Mouse (Mus musculus) intestine, embryonic 16.5 days (tissue): ENCODE results near the gene Kctd3. TPM values are rescaled to one million over a fixed set of nuclear protein-coding genes. Genes with fewer than 3 reads are reported as not detected.
A peak's percentile ranks its signal among the peaks of the same experiment; 100 is the strongest.

Experiments
- ATAC-seq: fragments of 200-750 bp; cut with Nextera tagmentation; 2 replicates; pipeline ENCODE4 v1.8.0; 2017; ENCODE audit warnings: moderate TSS enrichment, moderate library complexity
- H3K27ac ChIP-seq: fragments of 300-500 bp; sonication (generic); 2 replicates; pipeline ENCODE4 v1.5.1; 2014; ENCODE audit warnings: mild to moderate bottlenecking, low read length
- H3K27me3 ChIP-seq: fragments of 300-500 bp; sonication (generic); replicated peaks from 2 replicates; pipeline ENCODE4 v1.6.1; 2014; ENCODE audit warnings: low read length, control low read depth, mixed read lengths; ENCODE audit not compliant: control insufficient read depth, insufficient read depth
- H3K36me3 ChIP-seq: fragments of 300-500 bp; sonication (generic); 2 replicates; pipeline ENCODE4 v1.6.1; 2014; ENCODE audit warnings: low read length, control low read depth; ENCODE audit not compliant: control insufficient read depth, insufficient read depth
- H3K4me1 ChIP-seq: fragments of 300-500 bp; sonication (generic); 2 replicates; pipeline ENCODE4 v1.6.1; 2014; ENCODE audit warnings: low read length, control low read depth, mixed read lengths; ENCODE audit not compliant: control insufficient read depth, insufficient read depth
- H3K4me2 ChIP-seq: fragments of 300-500 bp; sonication (generic); 2 replicates; pipeline ENCODE4 v1.6.1; 2014; ENCODE audit warnings: low read depth, low read length, control low read depth
- H3K4me3 ChIP-seq: fragments of 300-500 bp; sonication (generic); 2 replicates; pipeline ENCODE4 v1.5.1; 2014; ENCODE audit warnings: mild to moderate bottlenecking, low read length
- H3K9ac ChIP-seq: fragments of 300-500 bp; sonication (generic); 2 replicates; pipeline ENCODE4 v1.6.1; 2014; ENCODE audit warnings: low read depth, low read length
- H3K9me3 ChIP-seq: fragments of 300-500 bp; sonication (generic); 2 replicates; pipeline ENCODE4 v1.6.1; 2016; ENCODE audit warnings: low read length, control low read depth; ENCODE audit not compliant: control insufficient read depth
- WGBS: fragments of 180-500 bp; shearing (Covaris S2); extraction: QIAGEN DNeasy Blood & Tissue Kit; methylation state at CpG from one replicate; pipeline ENCODE4 v1.1.7; 2014; 5-methylcytosine and 5-hydroxymethylcytosine counted together
- polyA plus RNA-seq: library from polyadenylated mRNA; unstranded; fragments of >200 nt; fragmentation: Nextera tagmentation; extraction: Ambion mirVana; gene quantifications from 2 replicates; pipeline ENCODE4 v1.2.1, GENCODE M21; 2015

The Kctd3 gene
- polyA plus RNA-seq, result 17.9 and 18.3 TPM in 2 replicates

DNA sequence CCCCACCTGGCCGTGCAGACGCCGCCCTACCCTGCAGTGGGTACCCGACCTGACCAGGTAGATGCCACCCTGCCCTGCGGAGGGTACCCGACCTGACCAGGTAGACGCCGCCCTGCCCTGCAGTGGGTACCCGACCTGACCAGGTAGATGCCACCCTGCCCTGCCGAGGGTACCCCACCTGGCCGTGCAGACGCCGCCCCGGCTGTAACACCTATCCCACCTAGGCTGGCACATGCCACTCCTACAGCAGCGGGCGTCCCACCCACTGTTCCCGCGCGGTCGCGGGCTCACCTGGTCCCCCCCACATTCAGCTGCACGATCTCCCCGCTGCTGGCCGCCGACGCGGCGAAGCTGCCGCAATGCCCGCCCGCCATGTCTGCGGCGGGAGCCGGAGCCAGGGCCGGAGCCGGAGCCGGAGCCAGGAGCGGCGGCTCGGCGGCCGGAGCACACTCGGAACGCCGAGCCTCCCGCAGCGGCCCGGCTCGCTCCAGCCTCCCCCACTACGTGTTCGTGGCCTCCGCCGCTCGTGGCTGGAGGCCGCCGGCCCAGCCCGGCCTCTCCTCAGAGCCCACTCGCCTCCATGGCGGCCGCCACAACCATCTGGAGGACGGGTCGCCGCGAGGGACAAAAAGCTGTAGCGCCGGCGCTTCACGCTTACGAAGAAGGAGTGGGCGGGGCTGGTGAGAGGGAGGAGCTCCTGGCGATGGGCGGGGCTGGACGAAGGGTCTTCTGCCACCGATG lies at the start of gene Kctd3:
Kctd3 (minus strand) TSS at position 603 of the 741 bp plus-strand sequence.
- ATAC-seq, result peak; percentile 89
- Histone ChIP-seq H3K27ac (peak within 1 kb of the TSS; percentile 68; the same call in 1 of the 2 replicates), H3K27me3 (no peaks in the 10 kb centered on the region), H3K9ac (peak within 1 kb of the TSS; percentile 95), H3K9me3 (no peaks in the 10 kb centered on the region), H3K4me2 (peak within 1 kb of the TSS; percentile 89), H3K4me1 (peaks cover 18% of the 10 kb centered on the region), H3K4me3 (peak within 1 kb of the TSS; percentile 94), H3K36me3 (no peaks in the 10 kb centered on the region)
- under 1% methylated on average over 74 of the region's 74 CpGs for WGBS

- no peaks in the 10 kb centered on the region for H3K9me3 ChIP-seq
- no peaks in the 10 kb centered on the region for H3K36me3 ChIP-seq
- WGBS, result 64% methylated on average over 4 of the region's 4 CpGs
- H3K27me3 ChIP-seq, result no peaks in the 10 kb centered on the region
- no peak for ATAC-seq
- no peaks in the 10 kb centered on the region for H3K4me1 ChIP-seq
- H3K4me2 ChIP-seq, result no peak overlapping the region
- no peak overlapping the region for H3K9ac ChIP-seq
- H3K4me3 ChIP-seq, result no peak overlapping the region
- H3K27ac ChIP-seq, result no peak overlapping the region
These were observed 49.8 kb upstream of the Kctd3 start for GRCm38 (mm10) chr1:189057425-189057824.

GRCm38 (mm10) chr1:189055933-189056332 lies 48.3 kb upstream of the Kctd3 start:
- ATAC-seq, result no peak
- Histone ChIP-seq H3K27me3 (no peaks in the 10 kb centered on the region), H3K4me3 (no peak overlapping the region), H3K27ac (no peak overlapping the region), H3K4me2 (no peak overlapping the region), H3K36me3 (no peaks in the 10 kb centered on the region), H3K9me3 (no peaks in the 10 kb centered on the region), H3K9ac (no peak overlapping the region), H3K4me1 (no peaks in the 10 kb centered on the region)
- WGBS, result 33% methylated on average over 2 of the region's 2 CpGs

DNA sequence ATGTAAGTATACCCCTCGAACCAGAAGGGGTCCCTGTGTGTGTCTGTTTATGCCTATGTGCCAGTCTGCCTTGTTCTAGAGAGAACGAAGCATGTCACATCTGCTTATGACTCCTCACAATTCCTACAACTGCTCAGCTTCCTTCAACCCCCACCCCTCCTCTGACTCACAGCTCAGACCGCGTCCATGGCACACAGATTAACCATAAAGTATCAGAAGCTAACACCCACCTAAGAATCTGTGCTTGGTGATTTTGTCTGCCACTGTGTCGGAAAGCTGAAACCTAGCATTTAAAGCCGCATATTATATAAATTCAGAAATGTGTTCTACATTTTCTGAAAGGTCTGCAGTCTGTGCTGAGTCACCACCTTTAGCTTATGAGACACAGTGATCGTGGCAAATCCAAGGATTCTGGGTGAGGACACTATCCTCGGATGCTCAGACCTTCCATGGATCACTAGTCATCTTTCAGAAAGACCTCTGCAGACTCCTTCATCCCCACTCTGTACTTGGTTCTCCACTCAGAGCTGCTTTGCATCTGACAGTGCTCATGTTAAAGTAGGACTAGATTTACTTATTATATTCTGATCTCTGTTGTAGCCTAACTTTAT lies 47.4 kb upstream of the Kctd3 start:
- no peak for ATAC-seq
- Histone ChIP-seq H3K4me1 (no peaks in the 10 kb centered on the region), H3K27me3 (no peaks in the 10 kb centered on the region), H3K4me2 (no peak overlapping the region), H3K9me3 (no peaks in the 10 kb centered on the region), H3K36me3 (no peaks in the 10 kb centered on the region), H3K4me3 (no peak overlapping the region), H3K9ac (no peak overlapping the region), H3K27ac (no peak overlapping the region)
- WGBS, result 83% methylated on average over 8 of the region's 8 CpGs

GRCm38 (mm10) chr1:189054191-189054590 lies 46.5 kb upstream of the Kctd3 start:
- Histone ChIP-seq H3K36me3 (no peaks in the 10 kb centered on the region), H3K4me3 (no peak overlapping the region), H3K9ac (no peak overlapping the region), H3K4me2 (no peak overlapping the region), H3K27me3 (no peaks in the 10 kb centered on the region), H3K27ac (no peak overlapping the region), H3K9me3 (no peaks in the 10 kb centered on the region), H3K4me1 (no peaks in the 10 kb centered on the region)
- WGBS, result 79% methylated on average over 5 of the region's 5 CpGs
- no peak for ATAC-seq

GRCm38 (mm10) chr1:189052189-189052588 lies 44.5 kb upstream of the Kctd3 start:
- no peaks in the 10 kb centered on the region for H3K36me3 ChIP-seq
- no peaks in the 10 kb centered on the region for H3K9me3 ChIP-seq
- no peaks in the 10 kb centered on the region for H3K4me1 ChIP-seq
- no peak for ATAC-seq
- no peaks in the 10 kb centered on the region for H3K27me3 ChIP-seq
- H3K9ac ChIP-seq, result no peak overlapping the region
- no peak overlapping the region for H3K27ac ChIP-seq
- H3K4me2 ChIP-seq, result no peak overlapping the region
- 81% methylated on average over 4 of the region's 4 CpGs for WGBS
- H3K4me3 ChIP-seq, result no peak overlapping the region

DNA sequence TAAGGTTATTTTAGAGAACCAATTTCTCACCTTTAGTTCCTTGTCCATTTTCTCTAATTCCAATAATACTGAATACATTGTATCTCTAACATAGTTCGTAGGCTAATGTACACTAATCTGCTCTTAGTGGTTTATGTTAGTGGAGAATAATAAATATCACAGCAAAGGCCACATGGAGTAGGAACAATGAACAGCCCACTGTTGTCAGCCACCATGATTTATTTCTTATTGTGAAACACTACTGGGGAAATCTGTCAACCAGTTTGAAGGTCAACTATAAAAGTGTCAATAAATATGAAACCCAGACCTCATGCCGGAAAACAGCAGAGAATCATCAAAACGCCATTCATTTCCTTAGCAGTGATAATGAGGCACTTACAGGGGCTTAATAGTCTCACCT lies 42.5 kb upstream of the Kctd3 start:
- 31% methylated on average over 3 of the region's 3 CpGs for WGBS
- Histone ChIP-seq H3K4me2 (no peak overlapping the region), H3K9ac (no peak overlapping the region), H3K9me3 (no peaks in the 10 kb centered on the region), H3K4me1 (no peaks in the 10 kb centered on the region), H3K27ac (no peak overlapping the region), H3K4me3 (no peak overlapping the region), H3K27me3 (no peaks in the 10 kb centered on the region), H3K36me3 (no peaks in the 10 kb centered on the region)
- ATAC-seq, result peak; percentile 79

- WGBS, result 83% methylated on average over 2 of the region's 2 CpGs
- Histone ChIP-seq H3K9me3 (no peaks in the 10 kb centered on the region), H3K4me3 (no peak overlapping the region), H3K9ac (no peak overlapping the region), H3K4me1 (no peaks in the 10 kb centered on the region), H3K36me3 (no peaks in the 10 kb centered on the region), H3K27ac (no peak overlapping the region; the same call in 1 of the 2 replicates), H3K4me2 (no peak overlapping the region), H3K27me3 (no peaks in the 10 kb centered on the region)
- ATAC-seq, result no peak
These were observed 40.7 kb upstream of the Kctd3 start for GRCm38 (mm10) chr1:189048331-189048730.

DNA sequence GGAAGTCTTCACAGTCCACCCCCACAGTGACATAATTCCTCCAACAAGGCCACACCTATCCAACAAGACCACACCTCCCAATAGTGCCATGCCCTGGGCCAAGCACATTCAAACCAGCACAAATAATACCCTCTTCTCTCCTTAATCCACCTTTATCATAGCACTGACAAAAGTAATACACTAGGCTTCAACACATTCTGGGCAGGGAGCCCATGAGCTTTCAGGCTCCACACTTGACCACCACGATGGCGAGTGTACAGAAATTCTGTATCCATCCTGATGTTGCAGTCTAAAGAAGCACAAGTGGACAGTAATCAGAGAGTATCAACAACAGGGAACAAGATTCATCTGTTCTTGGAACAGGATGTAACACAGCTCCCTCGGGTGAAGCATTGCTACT lies 40.3 kb upstream of the Kctd3 start:
- Histone ChIP-seq H3K36me3 (no peaks in the 10 kb centered on the region), H3K27ac (no peak overlapping the region; the same call in 1 of the 2 replicates), H3K4me3 (no peak overlapping the region), H3K4me1 (no peaks in the 10 kb centered on the region), H3K9me3 (no peaks in the 10 kb centered on the region), H3K9ac (no peak overlapping the region), H3K4me2 (no peak overlapping the region), H3K27me3 (no peaks in the 10 kb centered on the region)
- no peak for ATAC-seq
- WGBS, result 51% methylated on average over 3 of the region's 3 CpGs
